Mouse (Mus musculus): ENCODE measurements around the gene Vezt.

Gene Vezt

DNA sequence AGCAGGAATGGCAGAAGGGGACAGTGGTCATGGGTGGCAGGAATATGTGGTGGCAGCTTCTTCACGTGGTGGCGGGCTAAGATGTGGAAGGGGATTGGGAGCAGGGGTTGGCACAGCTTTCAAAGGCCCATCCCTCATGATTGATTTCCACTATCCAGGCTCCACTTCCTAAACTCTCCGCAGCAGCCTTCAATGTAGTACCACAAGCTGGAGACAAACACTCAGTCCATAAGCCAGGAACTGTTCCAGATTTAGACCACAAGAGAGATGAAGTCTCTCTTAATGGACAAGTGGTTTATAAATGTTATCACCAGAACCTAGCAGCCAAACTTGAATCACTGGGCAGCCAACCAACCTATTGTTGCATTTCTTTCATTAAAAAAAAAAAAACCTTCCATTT, 81.6 kb downstream of the Vezt start:
- DNase-seq (ENCODE audit: low read depth, low spot score): no peak

DNA sequence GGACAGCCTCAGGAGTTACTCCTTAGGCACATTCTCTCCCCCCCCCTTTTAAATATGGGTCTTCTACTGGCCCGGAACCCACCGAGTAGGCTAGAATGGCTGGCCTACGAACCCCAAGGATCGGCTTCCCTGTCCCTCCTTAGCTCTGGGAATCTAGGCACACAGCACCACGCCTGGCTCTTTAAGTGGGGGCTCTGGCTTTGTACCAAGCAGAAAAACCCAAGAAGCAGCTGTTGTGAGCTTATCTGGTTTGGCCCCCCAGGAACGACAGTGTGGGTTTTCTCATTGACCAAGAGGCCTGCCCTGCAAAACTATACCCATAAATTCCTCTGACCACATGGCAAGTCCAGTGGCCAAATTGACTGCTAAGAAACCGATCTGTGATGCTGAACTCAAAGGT, 82.1 kb downstream of the Vezt start:
- no peak for DNase-seq (ENCODE audit: low read depth, low spot score)

DNA sequence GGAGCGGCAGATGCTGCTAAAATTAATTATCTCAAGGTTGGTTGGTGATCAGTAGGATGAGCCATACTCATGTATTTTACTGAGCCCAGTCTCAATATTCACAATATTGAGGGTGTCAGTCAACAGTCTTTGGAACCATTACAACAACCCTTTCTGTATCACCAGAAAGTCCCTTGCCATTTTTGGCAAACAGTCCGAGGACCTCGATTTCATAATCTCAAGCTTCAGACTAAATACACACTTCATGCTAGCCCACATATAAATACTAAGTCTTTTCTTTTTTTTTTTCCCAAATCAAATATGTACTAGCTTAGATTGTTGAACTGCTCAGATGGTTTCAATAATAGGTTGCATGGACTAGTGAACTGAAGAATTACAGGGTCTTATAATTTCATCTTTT, 84.6 kb downstream of the Vezt start:
- DNase-seq (ENCODE audit: low read depth, low spot score): no peak

DNA sequence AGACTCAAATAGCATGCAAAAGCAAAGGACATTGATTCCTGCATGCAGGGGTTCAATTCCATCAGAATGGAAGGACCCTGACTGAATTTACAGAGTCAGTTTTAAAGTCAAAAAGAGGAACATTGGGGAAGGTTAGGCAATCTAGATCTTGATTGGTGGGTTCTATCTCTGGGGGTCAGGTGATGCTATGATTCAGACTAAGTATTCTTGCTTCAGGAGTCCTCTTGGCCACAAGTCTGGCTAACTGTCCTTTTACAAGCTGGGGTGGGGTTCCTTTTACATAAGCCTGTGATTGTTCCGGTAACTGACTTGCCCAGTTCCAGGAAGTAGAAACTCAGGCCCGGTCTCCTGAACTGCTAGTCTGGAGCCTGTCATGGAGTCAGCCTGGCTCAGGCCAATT, 85.7 kb downstream of the Vezt start:
- DNase-seq (ENCODE audit: low read depth, low spot score): no peak

DNA sequence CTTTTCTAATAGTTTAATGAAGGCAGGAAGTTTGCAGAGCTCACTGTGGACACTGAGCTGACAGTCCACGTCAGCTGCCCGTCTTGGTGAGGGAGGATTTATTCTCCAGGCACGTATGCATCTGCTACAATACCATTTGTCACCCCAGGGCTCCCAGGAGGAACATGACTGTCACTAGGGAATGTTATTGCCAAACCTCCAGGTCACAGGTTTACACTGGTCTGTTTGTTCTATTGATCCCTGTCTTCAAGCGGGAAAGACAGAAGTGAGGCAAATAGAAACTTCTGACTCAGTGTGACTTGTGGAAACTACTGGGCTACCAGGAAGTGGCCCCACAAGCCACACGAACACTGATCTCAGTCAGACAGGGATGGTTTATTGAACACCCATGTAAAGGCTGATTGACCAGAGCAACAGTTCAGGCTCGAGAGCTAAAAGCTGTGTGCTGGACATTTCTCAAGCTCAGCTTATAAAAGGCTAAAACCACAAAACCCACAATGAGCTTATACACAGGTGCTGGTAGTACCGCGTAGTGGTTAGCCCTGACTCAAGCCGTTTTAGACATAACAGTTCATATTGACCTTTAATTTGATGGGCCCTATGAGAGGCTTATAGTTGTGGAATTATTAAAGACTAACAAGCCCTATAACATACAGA, 89.6 kb downstream of the Vezt start:
- DNase-seq (ENCODE audit: low read depth, low spot score): no peak

DNA sequence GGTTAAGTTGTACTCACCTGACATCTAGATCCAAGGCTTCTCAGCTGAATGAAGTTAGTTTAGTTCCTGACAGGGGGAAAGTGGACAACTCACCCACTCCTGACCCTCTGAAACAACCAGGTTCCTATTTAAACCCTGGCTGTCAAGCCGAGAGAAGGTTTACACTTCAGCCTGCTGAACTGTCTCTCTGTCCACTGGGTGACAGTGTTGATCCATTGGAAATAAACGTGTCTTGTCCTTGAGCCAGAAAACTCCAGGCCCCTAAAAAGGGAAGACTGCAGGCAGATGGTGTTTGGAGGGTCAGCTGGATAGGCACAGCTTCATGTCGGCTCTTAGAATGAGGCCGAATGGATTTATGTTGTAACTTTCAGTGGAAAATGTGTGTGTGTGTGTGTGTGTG, 90.3 kb downstream of the Vezt start:
- peak; percentile 77 for DNase-seq (ENCODE audit: low read depth, low spot score)

DNA sequence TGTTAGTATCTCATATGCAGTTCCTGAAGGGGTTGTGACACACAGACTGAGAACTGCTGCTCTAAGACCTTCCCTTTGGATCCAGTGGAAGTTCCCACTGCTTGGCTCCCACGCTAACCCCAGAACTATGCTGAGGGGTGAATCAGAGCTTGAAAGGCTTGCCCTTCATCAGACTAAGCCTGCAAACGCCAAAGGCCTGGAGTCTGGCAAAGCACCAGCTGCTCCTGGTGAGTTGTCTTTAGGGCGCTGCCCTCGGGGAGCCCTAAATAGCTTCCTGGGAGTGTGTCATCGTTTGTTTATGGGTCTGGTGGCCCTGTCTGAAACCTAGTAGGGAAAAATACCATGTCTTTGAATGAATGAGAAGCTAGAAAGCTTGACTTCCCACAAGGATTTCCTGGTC, 91.4 kb downstream of the Vezt start:
- DNase-seq (ENCODE audit: low read depth, low spot score): peak; percentile 73

DNA sequence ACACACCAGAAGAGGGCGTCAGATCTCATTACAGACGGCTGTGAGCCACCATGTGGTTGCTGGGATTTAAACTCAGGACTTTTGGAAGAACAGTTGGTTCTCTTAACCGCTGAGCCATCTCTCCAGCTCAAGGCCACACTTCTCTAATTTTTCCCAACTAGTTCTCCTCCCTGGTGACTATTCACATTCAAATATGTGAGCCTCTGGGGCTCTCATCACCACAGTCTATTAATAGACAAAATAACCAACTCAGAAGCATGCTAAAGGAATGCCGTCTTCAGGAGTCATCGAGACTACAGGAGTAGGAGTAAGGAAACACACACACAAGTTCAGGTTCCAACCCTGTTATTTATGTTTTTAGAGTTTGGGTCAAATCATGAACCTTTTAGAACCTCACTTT, 95.3 kb downstream of the Vezt start:
- no peak for DNase-seq (ENCODE audit: low read depth, low spot score)

DNA sequence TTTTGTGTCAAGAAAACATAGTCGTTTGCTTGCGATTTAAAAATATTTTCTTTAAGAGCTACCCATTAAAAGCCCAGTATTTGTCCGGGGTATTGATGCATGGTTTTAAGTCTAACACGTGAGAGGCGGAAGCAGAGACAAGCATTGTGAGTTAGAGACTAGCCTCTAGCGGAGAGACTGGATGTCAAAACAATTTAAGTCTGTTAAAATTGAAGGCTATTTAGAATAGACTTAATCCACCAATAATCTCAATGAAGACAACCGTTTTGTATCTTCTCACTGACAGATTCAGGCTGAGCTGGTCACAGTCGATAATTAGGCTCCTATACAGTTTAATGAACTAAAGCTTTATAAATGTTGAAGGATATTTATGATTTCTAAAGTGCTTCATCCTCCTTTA, 95.9 kb downstream of the Vezt start:
- DNase-seq (ENCODE audit: low read depth, low spot score): no peak

DNA sequence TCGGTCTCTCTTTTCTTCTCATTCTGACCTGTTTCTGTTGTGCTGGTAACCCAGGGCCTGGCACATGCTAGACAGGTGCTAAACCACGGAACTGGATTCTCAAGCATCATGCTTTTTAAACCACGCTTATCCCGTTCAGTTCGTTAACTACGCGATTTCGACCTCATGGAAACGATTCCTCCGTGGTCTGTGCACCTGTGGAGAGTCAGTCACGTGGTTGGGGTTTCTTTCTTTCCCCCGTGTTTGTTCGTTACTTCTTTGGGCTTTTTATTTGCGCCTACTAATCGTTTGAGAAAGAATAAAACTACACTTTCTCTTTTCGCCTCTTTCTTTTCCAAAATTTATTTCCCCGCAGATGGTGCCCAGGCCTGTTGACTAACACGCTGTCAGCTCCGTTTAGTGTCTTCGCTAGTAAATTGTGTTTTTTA, 96.8 kb downstream of the Vezt start:
- peak; percentile 39 for DNase-seq (ENCODE audit: low read depth, low spot score)

DNA sequence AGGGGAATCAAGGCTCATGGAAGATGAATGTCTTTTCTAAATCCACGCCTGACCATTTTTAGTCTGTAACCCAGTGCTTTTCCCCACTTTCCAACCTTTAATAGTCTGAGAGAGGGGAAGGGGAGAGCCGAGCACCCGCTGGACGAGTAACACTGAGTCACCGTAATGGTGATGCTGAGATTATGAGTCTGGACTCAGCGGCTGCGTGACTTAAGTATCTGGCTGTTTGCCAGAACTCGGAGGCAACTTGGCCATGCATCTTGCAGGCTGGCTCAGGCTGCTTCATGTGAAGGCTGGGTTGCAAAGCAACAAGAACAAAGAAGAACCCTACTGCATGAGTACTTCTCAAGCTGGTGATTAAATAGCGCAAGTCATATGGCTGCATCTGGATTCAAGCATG, 101.6 kb downstream of the Vezt start:
- DNase-seq (ENCODE audit: low read depth, low spot score): peak; percentile 71

DNA sequence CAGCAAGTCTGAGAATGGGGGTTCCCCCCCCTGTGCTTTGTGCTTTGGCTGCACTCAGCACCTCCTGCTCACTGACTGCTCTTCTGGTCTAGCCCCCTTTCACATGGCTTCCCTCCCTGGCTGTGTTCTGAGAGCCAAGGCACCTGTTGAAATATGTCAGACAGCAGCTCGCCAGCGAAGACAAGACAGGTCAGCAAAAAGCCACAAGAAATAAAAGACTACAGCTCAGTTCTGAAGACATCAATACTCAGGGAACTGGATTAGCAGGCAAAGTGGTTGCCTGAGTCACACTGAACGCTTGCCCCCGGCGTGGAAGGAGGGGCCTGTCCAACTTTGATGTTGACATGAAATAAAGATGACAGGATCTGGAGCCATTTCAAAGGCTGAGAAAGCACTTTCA, 102.8 kb downstream of the Vezt start:
- no peak for DNase-seq (ENCODE audit: low read depth, low spot score)

DNA sequence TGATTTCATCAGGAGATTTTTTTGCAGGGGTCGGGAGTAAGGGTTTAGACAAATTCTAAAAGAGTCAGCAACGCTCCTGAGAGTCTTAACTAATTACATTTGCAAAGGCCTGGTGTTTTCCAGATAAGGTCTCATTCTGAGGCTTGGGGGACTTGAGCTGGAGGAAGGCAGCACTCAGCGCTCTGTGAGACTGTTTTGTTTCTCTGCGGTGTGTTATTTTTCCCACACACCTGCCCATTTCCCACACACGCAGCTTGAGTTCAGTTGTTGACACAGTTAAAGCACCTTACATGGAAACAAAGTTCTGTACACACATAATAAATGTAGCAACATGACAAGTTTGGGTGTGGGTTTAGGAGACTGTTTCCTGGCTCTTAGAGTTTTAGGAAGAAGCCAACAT, 103.6 kb downstream of the Vezt start:
- no peak for DNase-seq (ENCODE audit: low read depth, low spot score)

DNA sequence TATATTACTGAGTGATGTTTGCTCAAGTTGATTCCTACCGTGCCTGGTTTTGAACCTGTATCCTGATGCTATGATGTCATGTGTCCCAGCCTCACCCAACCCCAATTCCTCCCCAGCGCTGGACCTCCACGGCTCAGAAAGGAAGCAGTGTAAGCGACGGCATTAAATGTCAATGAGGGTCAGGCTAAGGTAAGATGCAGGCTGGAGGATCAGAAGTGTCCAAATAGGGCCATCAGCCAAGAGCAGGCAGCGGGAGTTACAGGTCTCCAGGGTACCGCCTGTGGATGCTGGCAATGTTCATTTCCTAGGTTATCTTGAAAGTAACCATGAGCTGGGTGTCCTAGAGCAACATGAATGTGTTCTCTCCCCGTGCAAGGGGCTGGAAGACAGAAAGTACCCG, 104.2 kb downstream of the Vezt start:
- DNase-seq (ENCODE audit: low read depth, low spot score): no peak

DNA sequence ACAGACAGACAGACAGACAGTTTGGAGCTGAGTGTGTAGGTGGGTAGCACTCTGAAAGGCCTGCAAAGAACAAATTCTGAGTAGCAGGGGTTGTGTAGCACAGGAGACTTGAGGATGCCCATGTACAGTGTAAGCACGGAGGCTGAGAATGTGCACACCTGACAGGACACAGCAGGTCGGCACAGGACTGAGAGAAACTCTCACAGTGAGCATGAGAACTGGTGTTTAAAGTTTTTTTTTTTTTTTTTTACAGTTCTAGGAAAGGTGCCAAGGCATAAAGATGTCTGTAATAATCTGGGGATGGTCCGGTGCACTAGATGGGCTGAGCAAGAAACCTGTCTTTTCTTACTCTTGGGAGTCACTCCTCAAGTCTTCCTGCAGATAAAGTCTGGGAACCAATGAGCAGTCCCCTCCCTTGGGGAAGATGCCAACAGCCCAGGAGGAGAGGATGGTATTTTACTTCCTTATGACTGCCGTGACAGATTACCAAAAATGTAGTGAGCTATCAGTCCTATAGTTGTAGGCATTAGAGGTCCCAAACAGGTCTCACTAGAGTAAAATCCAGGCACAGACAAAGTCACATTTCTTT, 105.3 kb downstream of the Vezt start:
- no peak for DNase-seq (ENCODE audit: low read depth, low spot score)

DNA sequence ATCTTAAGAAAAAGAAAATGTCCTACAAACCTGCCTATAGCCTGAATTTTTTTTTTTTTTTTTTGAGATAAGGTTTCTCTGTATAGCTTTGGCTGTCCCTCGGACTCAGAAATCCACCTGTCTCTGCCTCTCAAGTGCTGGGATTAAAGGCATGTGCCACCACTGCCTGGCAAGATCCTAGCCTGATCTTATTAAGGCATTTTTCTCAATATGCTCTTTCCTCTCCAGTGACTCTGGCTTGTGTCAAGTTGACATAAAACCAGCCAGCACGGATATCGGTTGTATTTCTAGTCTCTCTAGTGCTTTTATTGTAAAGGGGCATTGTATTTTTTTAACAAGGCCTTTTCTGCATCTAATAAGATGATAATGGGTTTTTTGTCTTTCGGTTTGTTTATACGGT, 111.0 kb downstream of the Vezt start:
- DNase-seq (ENCODE audit: low read depth, low spot score): no peak

DNA sequence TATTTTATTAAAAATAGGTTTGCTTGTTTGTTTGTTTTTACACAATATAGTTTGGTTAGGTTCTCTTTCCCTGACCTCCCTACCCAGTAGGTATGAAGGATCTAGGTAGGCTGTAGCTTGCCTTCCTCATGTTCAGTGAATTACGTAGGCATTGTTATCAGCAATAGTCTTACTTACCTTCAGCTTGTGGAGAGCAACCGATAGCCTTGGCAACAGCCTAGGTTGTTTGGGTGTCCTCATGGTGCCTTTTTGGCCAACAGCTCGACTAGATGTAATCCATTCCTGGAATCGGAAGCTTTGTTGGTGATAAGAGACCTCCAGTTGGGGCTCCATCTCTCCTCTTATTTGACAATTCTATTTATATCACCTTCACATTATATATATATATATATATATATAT, 114.5 kb downstream of the Vezt start:
- DNase-seq (ENCODE audit: low read depth, low spot score): no peak

DNA sequence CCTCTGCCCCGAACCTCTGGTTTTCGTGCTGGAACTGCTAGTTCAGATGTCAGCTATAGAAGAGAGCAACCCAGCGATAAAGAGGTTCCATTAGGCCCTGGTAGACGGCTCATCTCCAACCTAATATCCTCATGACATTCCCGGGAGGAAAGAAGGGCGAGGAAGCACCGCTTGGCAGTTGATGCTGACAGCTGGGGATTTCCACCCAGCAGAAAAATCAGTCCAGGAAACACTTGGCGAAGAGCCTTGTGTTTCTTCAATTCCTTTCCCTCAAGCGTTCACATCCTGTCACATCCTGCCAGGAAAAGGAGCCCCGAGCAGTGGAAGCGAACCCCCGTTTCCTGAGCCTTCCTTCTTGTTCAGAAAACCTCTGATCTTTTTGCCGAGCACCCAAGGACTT, 116.4 kb downstream of the Vezt start:
- DNase-seq (ENCODE audit: low read depth, low spot score): peak; percentile 64

DNA sequence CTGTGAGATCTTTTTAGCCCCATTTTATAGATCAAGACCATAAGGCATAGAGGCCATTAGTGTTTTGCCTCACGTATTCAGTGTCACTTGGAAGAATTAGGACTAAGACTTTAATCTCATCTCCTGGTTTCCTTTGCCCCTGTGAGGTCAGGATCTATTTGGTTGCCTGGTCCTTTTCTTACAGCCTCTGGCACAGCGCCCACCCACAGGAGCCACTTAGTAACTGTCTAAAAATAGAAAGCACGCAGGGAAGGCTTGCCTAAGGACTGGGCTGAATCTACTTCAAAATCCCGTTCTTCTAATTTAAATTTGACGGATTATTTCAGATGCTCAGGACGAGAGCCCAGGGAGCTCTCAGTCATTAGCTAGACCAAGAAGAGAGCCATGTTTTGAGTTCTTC, 116.9 kb downstream of the Vezt start:
- no peak for DNase-seq (ENCODE audit: low read depth, low spot score)

DNA sequence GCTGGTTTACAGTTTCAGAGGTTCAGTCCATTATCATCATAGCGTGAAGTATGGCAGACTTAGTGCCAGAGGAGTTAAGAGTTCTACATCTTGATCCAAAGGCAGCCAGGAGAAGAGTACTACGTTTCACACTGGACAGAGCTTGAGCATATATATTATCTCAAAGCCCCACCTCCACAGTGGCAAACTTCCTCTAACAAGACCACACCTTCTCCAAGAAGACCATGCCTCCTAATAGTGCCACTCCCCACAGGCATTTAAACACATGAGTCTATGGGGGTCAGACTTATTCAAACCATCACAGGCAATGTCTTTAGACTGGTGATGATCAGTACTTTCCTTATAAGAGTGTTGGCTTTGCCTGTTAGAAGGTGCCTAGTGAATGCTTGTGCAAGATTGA, 117.5 kb downstream of the Vezt start:
- no peak for DNase-seq (ENCODE audit: low read depth, low spot score)

DNA sequence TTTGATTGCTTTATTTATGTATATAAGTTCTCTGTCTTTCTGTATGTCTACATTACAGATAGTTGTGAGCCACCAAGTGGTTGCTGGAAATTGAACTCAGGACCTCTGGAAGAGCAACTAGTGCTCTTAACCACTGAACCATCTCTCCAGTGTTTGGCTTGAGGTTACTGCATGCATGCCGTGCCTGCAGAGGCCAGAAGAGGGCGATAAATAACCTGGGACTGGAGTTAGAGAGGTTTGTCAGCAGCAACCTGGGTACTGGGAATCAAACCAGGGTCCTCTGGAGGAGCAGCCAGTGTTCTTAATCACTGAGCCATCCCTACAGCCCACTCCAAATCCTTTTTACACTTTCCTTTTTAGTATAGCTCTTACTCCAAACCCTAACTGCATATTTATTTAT, 118.8 kb downstream of the Vezt start:
- DNase-seq (ENCODE audit: low read depth, low spot score): no peak

DNA sequence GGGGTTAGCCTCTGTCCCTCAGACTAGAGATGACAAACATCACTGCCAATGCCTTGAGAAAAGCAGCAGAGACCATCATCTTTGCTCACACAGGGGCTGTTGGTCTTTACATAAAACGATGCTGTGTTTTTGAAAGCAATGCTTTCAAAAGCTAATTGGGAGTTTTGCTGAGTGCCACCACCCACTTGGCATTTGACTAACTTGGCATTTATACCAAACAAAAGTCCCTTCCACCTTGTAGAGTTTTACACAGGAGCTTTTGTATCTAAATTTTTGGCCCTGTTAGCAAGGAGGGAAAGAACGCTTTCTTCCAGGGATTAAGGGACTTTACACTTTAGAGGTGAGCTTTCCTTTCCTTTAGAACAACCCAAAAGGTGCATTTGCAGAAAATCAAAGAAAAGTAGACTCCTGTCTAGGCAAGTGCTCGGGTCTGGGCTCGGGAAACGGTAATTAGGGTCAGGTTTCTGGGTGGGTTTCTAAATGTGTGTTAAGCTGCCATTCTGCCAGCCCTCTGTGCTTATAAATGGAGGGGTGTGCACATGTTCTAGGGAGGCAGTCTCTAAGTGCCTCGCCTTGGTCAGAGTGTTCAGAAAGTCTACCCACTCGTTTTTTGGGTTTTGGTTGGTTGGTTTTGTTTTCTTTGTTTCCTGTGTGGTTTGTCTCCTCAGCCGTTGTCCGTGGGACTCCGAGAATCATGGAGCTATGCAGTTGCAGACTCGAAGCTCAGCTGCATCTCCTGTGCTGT, 119.9 kb downstream of the Vezt start:
- no peak for DNase-seq (ENCODE audit: low read depth, low spot score)

DNA sequence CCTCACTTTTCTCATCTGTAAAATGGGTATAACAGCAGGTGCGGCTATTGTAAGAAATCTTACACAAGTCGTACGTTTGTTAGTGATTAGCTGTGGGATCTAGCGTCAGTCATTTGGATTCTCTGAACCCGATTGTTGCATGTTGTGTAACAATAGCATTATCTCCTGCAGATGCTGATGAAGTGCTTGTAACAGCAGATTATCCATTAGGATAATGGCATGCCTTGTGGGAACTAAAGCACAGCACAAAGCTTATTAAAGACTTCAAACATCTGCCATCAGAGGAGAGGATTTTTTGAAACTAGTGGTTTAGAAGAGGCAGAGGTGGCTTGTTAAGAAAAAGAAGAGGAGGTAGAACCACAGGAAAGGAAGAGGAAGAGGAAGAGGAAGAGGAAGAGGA, 122.1 kb downstream of the Vezt start:
- DNase-seq (ENCODE audit: low read depth, low spot score): no peak

Measured in brain, adult 2 months (tissue).